In the genomic region with DNA sequence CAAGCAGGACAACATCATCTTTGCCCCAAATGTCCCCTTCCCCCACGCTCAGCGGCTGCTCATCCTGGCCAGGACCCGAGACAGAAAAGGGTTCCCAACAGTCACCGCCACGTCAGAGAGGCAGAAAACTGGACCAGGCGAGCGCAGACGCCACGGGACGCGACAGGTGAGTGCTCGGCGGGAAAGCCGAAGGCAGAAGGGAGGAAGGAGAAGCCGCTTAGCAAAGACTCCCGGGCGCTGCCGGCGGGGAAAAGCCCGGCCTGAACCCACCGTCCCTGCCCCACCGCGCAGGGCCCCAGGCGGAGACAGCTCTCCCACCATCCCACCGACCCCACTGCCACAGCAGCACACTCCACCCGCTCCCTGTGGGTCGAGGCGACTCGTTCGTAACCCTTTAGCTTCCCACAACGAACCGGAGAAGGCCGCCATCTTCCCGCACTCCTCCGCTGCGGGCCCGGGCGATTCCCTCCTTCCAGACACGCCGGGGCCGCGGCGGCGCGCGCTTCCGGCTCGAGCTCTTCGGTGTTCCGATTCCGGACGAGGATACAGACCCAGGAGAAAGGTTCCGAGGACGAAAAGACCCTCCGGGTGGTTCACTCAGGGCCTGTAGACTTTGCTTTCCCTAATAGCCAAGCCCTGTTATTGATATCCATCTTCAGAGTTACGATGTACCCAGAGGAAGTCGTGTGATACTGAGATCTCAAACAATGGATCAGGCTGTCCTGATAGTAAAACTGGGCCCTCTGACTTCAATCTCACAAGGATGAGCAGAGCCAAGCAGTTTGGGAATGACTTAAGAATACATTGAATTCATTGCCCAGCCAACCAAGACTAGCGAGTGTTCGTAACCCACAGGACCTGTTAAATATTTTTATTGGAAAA, we compare ENCODE assay signal across 8 mouse cellular contexts. TPM values are rescaled to one million over a fixed set of nuclear protein-coding genes. Genes with fewer than 3 reads are reported as not detected.
DNase-seq lines count a peak whose midpoint lies in the region; ATAC-seq and TF ChIP-seq lines count a peak whose summit lies in the region.

Ddx1 (minus strand) TSS at position 523 of the 882 bp plus-strand sequence.

- H3K9me3 ChIP-seq in embryonic facial prominence, embryonic 15.5 days (replicated peaks), result no peaks in the 10 kb centered on the region
- no peaks in the 10 kb centered on the region for H3K9me3 ChIP-seq in kidney, embryonic 14.5 days (ENCODE audit: control insufficient read depth, low read length)
- no peaks in the 10 kb centered on the region for H3K9me3 ChIP-seq in limb, embryonic 15.5 days

- peak within 1 kb of the TSS; percentile 100 for H3K4me3 ChIP-seq in bone marrow, adult 2 months (replicated peaks; ENCODE audit: control insufficient read depth, low read depth, low read length)
- peak within 1 kb of the TSS; percentile 77 for H3K4me3 ChIP-seq in embryonic facial prominence, embryonic 15.5 days (replicated peaks)
- peak within 1 kb of the TSS; percentile 97 for H3K4me3 ChIP-seq in kidney, embryonic 14.5 days (ENCODE audit: low read length)
- H3K4me3 ChIP-seq in limb, embryonic 15.5 days, result peak within 1 kb of the TSS; percentile 87

- peak within 1 kb of the TSS; percentile 51 for H3K4me2 ChIP-seq in embryonic facial prominence, embryonic 15.5 days (replicated peaks)
- H3K4me2 ChIP-seq in kidney, embryonic 14.5 days (replicated peaks; ENCODE audit: low read depth, low read length), result peak within 1 kb of the TSS; percentile 53
- peak within 1 kb of the TSS; percentile 53 for H3K4me2 ChIP-seq in limb, embryonic 15.5 days

- peak within 1 kb of the TSS; percentile 76 for H3K27ac ChIP-seq in bone marrow, adult 2 months (ENCODE audit: control insufficient read depth, insufficient read depth, low read depth, low read length, poor library complexity)
- H3K27ac ChIP-seq in embryonic facial prominence, embryonic 15.5 days (replicated peaks), result peak within 1 kb of the TSS; percentile 72
- peak within 1 kb of the TSS; percentile 79 for H3K27ac ChIP-seq in kidney, embryonic 14.5 days (ENCODE audit: low read depth, low read length)
- peak within 1 kb of the TSS; percentile 85 for H3K27ac ChIP-seq in limb, embryonic 15.5 days

- 3% methylated on average over 59 of the region's 59 CpGs for WGBS in bone marrow, adult 2 months
- WGBS in embryonic facial prominence, embryonic 15.5 days, result 2% methylated on average over 58 of the region's 59 CpGs
- WGBS in kidney, embryonic 14.5 days, result 3% methylated on average over 59 of the region's 59 CpGs
- WGBS in limb, embryonic 15.5 days, result 3% methylated on average over 58 of the region's 59 CpGs

- TF ChIP-seq CTCF in bone marrow, adult 2 months (IDR thresholded peaks at IDR 0.05; ENCODE audit: control insufficient read depth, insufficient read depth, low read length), result no peak

- H3K9ac ChIP-seq in embryonic facial prominence, embryonic 15.5 days, result peak within 1 kb of the TSS; percentile 69
- peak within 1 kb of the TSS; percentile 90 for H3K9ac ChIP-seq in kidney, embryonic 14.5 days (ENCODE audit: low read depth, low read length)
- peak within 1 kb of the TSS; percentile 92 for H3K9ac ChIP-seq in limb, embryonic 15.5 days

- ATAC-seq in embryonic facial prominence, embryonic 15.5 days (ENCODE audit: insufficient number of reproducible peaks, low FRiP score, low TSS enrichment, low read depth), result peak; percentile 92
- ATAC-seq in kidney, embryonic 14.5 days (ENCODE audit: low FRiP score, low TSS enrichment), result peak; percentile 91
- peak; percentile 65 for ATAC-seq in limb, embryonic 15.5 days (ENCODE audit: insufficient number of reproducible peaks, low FRiP score, low TSS enrichment, low read depth)

- peaks cover 4% of the 10 kb centered on the region; the same call in 1 of the 2 replicates for H3K36me3 ChIP-seq in embryonic facial prominence, embryonic 15.5 days
- H3K36me3 ChIP-seq in kidney, embryonic 14.5 days (ENCODE audit: control insufficient read depth, insufficient read depth, low read length), result peaks cover 9% of the 10 kb centered on the region; the same call in 1 of the 2 replicates
- H3K36me3 ChIP-seq in limb, embryonic 15.5 days, result peaks cover 3% of the 10 kb centered on the region; the same call in 1 of the 2 replicates

- TF ChIP-seq POLR2A in bone marrow, adult 2 months (IDR thresholded peaks at IDR 0.05; ENCODE audit: borderline replicate concordance, control insufficient read depth, low read depth, low read length), result peak; percentile 37; the same call in 1 of the 2 replicates

- H3K27me3 ChIP-seq in embryonic facial prominence, embryonic 15.5 days, result no peaks in the 10 kb centered on the region
- no peaks in the 10 kb centered on the region for H3K27me3 ChIP-seq in kidney, embryonic 14.5 days (ENCODE audit: control insufficient read depth, insufficient read depth, low read length)
- H3K27me3 ChIP-seq in limb, embryonic 15.5 days, result no peaks in the 10 kb centered on the region

- DNase-seq in 416B (ENCODE audit: low read depth), result peak; percentile 84
- DNase-seq in heart, adult 9 months (ENCODE audit: low spot score in 2 of 2), result peak; percentile 70 to 73
- DNase-seq in monocyte, adult 2 months (ENCODE audit: low read depth in 1 of 2, low spot score in 2 of 2), result peak; percentile 40 to 50
- peak; percentile 49 to 67 for DNase-seq in spleen, postnatal 36 days (ENCODE audit: low spot score in 2 of 2)

- no peaks in the 10 kb centered on the region for H3K4me1 ChIP-seq in bone marrow, adult 2 months (ENCODE audit: control insufficient read depth, insufficient read depth, low read length)
- H3K4me1 ChIP-seq in embryonic facial prominence, embryonic 15.5 days, result peaks cover 13% of the 10 kb centered on the region; the same call in 1 of the 2 replicates
- no peaks in the 10 kb centered on the region for H3K4me1 ChIP-seq in kidney, embryonic 14.5 days (ENCODE audit: control insufficient read depth, insufficient read depth, low read length)
- peaks cover 6% of the 10 kb centered on the region for H3K4me1 ChIP-seq in limb, embryonic 15.5 days

RNA-seq across cellular contexts. Expression of gene Ddx1, which starts in this region (rescaled TPM):
- polyA plus RNA-seq in bone marrow, adult 2 months (2011; ENCODE audit: insufficient read depth, insufficient read length, low replicate concordance, missing spikeins), result 22.8 and 38.7 TPM in 2 replicates
- polyA plus RNA-seq in embryonic facial prominence, embryonic 15.5 days (2015; fragmentation: Nextera tagmentation; extraction: Ambion mirVana), result 120 and 123 TPM in 2 replicates
- polyA plus RNA-seq in kidney, embryonic 14.5 days (2014; fragmentation: Nextera tagmentation; extraction: Ambion mirVana), result 132 and 179 TPM in 2 replicates
- polyA plus RNA-seq in limb, embryonic 15.5 days (2015; fragmentation: Nextera tagmentation; extraction: Ambion mirVana), result 120 and 127 TPM in 2 replicates

Comparison
In these comparisons a context has a peak if more than half of its experiments do, and no peak if none do; other contexts are left out.
1. Peak in every context shown above with its lines: DNase-seq, ATAC-seq, H3K4me3 ChIP-seq and H3K27ac ChIP-seq.